Mouse (Mus musculus) spleen, embryonic (tissue): ENCODE results near the gene Pdzrn4.

ENCODE experiments used
- CTCF ChIA-PET: fragments of 350-600 bp; sonication (Branson Sonifier 250); formaldehyde crosslinking; loops from one replicate; lab custom pipeline; 2022; lab: Charles Lee

Pdzrn4 gene

GRCm38 (mm10) chr15:92584357-92585138, 187.9 kb downstream of the Pdzrn4 start:
- CTCF ChIA-PET = no interaction called here

- CTCF ChIA-PET = no interaction called here
Observed at GRCm38 (mm10) chr15:92587431-92587830, 190.8 kb downstream of the Pdzrn4 start.

- CTCF ChIA-PET = no interaction called here
Observed at GRCm38 (mm10) chr15:92594721-92595120, 198.0 kb downstream of the Pdzrn4 start.

- CTCF ChIA-PET = no interaction called here
Observed at GRCm38 (mm10) chr15:92597011-92597780, 200.5 kb downstream of the Pdzrn4 start.

GRCm38 (mm10) chr15:92598380-92599295, 202.0 kb downstream of the Pdzrn4 start:
- CTCF ChIA-PET = no interaction called here

GRCm38 (mm10) chr15:92599381-92599780, 202.7 kb downstream of the Pdzrn4 start:
- CTCF ChIA-PET = no interaction called here

GRCm38 (mm10) chr15:92610866-92611265, 214.2 kb downstream of the Pdzrn4 start:
- CTCF ChIA-PET = no interaction called here

GRCm38 (mm10) chr15:92612386-92612785, 215.7 kb downstream of the Pdzrn4 start:
- CTCF ChIA-PET = no interaction called here

GRCm38 (mm10) chr15:92613228-92613627, 216.5 kb downstream of the Pdzrn4 start:
- CTCF ChIA-PET = no interaction called here

GRCm38 (mm10) chr15:92621731-92622234, 225.1 kb downstream of the Pdzrn4 start:
- CTCF ChIA-PET = no interaction called here

- CTCF ChIA-PET = no interaction called here
Observed at GRCm38 (mm10) chr15:92622323-92622722, 225.6 kb downstream of the Pdzrn4 start.

- CTCF ChIA-PET = no interaction called here
Observed at GRCm38 (mm10) chr15:92629172-92629571, 232.5 kb downstream of the Pdzrn4 start.

- CTCF ChIA-PET = no interaction called here
Observed at GRCm38 (mm10) chr15:92634044-92634610, 237.4 kb downstream of the Pdzrn4 start.

GRCm38 (mm10) chr15:92640212-92641082, 243.8 kb downstream of the Pdzrn4 start:
- CTCF ChIA-PET = no interaction called here

- CTCF ChIA-PET = no interaction called here
Observed at GRCm38 (mm10) chr15:92671279-92672051, 274.8 kb downstream of the Pdzrn4 start.

GRCm38 (mm10) chr15:92676096-92676495, 279.4 kb downstream of the Pdzrn4 start:
- CTCF ChIA-PET = no interaction called here

GRCm38 (mm10) chr15:92678377-92678776, 281.7 kb downstream of the Pdzrn4 start:
- CTCF ChIA-PET = no interaction called here

GRCm38 (mm10) chr15:92679541-92679940, 282.9 kb downstream of the Pdzrn4 start:
- CTCF ChIA-PET = no interaction called here

- CTCF ChIA-PET = no interaction called here
Observed at GRCm38 (mm10) chr15:92696276-92696956, 299.7 kb downstream of the Pdzrn4 start.
